Mouse (Mus musculus) mouse embryonic stem cell (cell line): ENCODE data around the gene Onecut3.

Source experiments
- in situ Hi-C, 2 experiments: fragments of 300-500 bp; cut with MboI; formaldehyde crosslinking; loops; 1 replicate in 1 of 2; 3 replicates in 1 of 2; pipeline ENCODE4 v1.14.3; 2019 to 2020; ENCODE audit warnings: low sequenced_read_pairs in 2 of 2, low pct_unique_long_range_greater_than_20kb in 1 of 2, mixed read lengths in 1 of 2; ENCODE audit not compliant: unreplicated experiment in 1 of 2

Gene Onecut3

DNA sequence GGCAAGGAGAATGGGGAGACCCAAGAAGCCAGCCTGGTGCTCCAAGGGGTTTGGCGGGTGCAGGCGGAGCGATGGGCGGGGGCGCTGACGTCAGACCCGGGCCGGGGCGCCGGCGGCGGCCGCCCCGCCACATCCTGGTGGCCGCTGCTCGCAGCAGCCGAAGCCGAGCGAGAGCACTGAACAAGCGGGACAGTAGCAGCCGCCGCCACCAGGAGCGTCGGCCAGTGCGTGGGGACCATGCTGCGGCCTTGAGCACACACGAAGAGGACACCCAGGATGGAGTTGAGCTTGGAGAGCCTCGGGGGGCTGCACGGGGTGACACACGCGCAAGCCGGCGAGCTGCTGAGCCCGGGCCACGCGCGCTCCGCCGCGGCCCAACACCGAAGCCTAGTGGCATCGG lies at the start of gene Onecut3:
Onecut3 (plus strand) TSS at position 104 of the 400 bp plus-strand sequence.
- in situ Hi-C loops = no loop called here

DNA sequence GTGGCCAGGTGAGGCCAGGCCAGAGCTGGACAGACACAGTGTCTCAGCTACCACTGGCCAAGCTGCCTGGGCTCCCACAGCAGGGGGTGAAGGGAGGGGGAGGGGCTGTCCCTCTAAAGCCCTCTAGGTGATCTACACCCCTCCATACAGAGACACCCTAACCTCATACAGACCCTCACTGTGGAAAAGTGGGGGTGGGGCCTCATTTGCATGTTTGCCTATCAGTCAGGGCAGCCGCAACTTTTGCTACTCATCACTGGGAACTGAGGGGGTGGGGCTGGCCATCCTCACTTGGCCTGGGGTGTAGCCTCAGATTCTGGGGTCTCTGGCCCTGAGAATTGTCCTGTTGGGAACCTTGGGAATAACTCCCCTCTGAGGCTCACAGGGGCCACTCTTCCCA lies 49.6 kb upstream of the Onecut3 start:
- in situ Hi-C loops = loop anchor here (5.0 to 10.0 kb wide), 3 partner anchors 62 to 242 kb away; no protein-coding TSS in a partner anchor

DNA sequence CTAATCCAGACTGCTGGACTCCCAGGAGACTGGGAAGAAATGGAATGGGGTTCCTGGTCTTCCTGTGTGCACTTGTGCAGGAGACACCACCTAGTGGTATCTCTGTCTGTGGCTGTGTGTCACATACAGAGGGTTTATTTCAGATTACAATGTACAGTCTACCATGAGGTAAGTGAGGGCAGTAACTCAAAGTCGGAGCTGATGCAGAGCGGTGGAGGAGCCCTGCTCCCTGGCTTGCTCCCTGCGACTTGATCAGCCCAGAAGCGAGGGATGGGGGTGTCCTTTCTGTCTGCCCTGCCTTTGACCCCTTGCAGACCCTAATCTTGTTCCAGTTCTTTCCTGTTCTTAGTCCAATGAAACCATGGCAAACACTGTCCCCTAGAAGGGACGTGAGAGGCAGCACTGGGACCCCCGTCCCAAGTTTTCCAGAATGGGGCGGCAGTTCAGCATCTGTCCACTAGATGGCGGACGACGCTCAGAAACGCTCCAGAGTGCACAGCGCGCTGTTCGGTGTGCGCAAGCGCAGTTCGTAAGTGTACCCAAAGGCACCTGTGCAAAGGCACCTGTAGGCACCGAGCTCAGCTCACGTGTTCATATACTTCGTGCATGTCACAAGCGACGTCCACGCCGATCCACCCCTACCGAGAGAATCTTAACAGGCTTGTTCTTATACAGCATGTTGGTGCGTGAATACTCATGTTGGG lies 48.6 kb upstream of the Onecut3 start:
- in situ Hi-C loops = loop anchor here (5.0 to 10.0 kb wide), 3 partner anchors 61 to 241 kb away; no protein-coding TSS in a partner anchor

GRCm38 (mm10) chr10:80450599-80450998 lies 44.0 kb upstream of the Onecut3 start:
- in situ Hi-C loops = no loop called here

DNA sequence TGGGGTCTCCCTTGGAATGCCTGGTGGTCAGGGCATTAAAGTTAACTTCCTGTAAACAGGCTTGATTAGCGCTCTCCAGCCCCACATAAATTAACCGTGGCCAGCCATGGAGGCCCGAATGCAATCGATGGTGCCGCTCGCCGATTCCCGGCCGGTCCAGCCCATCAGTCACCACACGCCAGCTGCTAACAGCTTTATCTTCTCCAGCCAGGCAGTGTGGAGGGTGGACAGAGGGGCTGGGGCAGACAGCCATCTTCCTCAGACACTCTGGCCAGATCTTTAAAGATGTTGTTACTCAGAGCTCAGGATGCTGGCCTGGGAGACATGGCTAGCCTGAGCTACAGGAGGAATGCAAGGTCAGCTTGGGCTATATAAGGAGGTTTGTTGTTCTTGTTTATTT lies 41.0 kb upstream of the Onecut3 start:
- in situ Hi-C loops = no loop called here

DNA sequence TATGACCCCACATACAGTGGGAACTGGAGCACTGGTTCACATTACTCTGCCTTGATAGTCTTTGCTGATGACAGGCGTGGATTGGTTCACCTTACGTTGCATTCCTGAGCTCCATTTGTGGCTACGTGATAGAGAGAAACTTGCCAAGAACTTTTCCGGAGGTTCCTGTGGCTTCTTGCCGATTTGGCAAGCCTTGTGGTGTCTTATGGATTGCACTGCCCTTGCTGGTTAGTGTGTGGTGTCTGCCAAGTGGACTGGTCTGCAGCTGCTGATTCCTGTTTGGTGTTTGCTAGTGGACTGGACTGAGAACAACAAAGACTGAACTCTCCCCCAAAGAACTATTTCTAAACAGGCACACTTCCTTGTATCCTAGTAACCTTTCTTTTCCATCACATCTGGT lies 39.9 kb upstream of the Onecut3 start:
- in situ Hi-C loops = no loop called here

DNA sequence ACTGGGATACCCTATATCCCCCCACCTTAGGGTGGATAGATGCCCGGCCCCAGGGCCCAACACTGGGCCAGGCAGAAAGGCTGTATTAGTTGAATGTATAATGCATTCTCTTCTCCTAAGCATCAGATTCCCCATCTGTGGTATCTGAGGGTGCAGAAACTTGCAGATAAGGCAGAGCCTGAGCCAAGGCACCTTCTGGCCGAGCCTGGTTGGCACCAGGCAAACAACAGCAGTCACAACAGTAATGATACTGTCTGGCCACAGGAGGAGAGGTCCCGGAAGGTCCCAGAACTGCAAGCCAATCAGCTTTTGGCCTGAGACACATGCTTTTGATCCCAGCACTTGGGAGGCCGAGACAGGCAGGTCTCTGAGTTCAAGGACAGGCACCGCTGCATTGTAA lies 38.9 kb upstream of the Onecut3 start:
- in situ Hi-C loops = no loop called here

DNA sequence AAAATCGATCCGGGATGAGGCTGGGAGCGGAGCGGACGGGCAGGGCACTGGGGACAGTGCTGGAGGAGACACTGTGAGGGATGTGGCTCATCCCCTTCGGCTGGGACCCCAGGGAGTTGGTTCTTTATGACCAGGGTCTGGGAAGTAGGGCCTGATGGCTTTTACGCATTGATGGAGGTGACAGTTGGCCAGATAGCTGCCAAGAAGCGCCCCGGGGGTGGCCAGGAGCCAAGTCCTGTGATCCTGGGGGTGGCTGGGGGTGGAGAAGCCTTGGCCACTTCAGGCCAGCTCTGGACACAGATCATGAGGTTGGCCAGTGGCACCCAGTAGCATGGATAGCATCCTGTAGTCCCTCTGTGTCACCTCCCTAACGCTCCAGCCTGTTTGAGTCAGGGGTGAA lies 35.4 kb upstream of the Onecut3 start:
- in situ Hi-C loops = no loop called here

DNA sequence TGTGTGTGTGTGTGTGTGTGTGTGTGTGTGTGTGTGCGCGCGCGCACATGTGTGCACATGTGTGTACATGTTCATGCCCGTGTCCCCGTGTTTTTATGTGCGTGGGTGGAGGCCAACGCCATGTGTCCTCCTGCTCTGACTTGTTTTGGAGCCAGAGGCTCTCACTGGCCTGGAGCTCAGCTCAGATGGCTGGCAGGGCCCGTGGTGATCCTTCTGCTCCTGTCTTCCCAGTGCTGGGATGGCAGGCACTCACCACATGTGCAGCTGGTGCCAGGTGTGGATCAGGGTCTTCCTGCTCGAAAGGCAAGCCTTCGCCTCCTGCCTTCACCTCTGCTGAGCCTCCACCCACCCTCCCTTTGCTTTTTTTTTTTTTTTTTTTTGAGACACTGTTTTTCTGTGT lies 35.0 kb upstream of the Onecut3 start:
- in situ Hi-C loops = no loop called here

DNA sequence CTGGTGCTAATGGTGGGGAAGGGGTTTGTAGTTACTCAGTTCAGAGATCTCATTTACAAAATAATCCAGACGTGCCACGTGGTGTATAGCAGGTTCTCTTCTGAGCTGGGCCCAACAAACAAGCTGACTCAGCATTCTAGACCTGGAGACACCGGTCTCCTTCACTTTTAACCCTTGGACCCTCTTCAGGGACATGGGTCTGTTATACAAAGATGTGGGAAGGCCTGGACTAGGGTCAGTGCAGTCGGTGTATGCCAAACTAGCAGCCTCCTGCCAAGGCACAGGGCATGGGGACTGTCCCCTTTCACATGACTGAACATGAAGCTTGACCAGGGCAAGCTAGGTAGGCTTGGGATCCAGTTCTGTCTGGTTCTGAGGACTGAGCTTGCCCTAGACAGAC lies 34.3 kb upstream of the Onecut3 start:
- in situ Hi-C loops = no loop called here

DNA sequence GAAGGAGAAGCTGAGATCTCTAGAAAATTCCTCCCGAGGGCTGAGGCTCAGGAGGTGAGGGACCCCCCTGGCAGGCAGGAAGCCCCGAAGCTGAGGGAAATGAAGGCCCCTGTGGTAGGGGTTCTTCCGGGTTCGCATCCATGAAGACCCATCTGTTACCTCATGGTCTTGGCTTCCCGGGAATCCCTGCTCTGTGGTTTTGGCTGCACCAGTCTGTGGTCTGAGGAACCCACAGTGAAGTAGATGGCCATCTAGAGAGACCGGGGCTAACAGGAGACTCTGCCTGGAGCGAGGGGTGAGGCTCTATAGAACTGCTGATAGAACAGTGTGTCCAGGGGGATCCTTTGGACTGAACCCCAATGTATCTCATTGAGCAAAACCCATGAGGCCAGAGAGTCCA lies 33.3 kb upstream of the Onecut3 start:
- in situ Hi-C loops = no loop called here

DNA sequence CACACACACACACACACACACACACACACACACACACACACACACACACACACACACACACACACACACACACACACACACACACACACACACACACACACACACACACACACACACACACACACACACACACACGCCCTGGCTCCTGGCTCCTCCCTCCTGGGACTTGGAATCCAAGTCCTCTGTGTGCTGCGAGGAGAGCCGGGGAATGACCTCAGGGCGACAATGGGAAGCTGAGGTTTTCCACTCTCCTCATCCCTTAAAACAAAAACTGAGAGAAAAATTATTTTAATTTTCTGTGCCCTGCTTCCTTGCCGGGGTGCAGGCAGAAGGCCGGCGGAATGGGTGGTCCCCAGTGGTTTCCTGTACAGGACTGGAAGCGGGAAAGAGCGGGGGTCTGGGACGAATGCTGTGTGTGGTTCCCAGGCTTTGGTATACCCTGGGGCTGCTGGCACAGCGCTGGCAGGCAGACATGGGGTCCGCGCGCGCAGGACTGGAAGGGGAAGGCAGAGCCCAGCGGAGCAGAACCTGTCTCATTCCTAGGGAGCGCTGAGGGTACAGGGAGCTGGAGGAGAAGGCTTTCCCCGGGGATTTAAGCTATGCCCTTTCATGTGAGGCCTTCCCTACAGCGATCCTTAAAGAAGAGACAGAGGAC lies 30.1 kb upstream of the Onecut3 start:
- in situ Hi-C loops = no loop called here

GRCm38 (mm10) chr10:80465066-80465465 lies 29.6 kb upstream of the Onecut3 start:
- in situ Hi-C loops = no loop called here

DNA sequence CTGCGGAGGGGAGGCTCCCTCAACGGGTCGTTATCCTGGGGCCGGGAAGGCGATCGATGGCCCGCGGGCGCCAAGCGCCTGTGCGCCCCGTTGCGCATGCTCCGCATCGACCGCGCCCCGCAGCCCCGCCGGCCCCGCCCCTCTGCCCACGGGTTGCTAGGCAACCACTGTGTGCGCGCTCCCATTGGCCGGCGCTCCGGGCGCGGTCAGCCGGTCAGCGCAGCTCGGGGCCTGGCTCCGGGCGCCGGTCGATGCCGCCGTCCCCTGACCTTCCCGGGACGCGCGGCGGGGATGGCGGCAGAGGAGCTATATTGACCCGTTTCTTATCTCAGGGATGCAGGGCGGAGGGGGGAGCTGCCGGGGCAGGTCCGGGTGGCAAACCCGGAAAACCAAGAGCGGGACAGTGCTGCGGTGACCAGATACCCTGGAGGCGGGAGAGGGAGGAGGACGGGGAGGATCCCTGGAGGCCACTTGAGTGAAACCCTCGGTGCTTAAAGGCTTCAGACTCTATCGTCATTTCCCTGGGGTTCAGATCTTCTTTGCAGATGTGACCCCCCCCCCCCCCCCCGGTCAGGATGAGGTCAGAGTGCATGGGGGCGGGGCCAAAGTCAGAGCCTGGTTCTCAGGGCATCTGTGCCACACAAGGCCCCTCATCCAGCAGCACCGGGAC lies 19.2 kb upstream of the Onecut3 start:
- in situ Hi-C loops = no loop called here

DNA sequence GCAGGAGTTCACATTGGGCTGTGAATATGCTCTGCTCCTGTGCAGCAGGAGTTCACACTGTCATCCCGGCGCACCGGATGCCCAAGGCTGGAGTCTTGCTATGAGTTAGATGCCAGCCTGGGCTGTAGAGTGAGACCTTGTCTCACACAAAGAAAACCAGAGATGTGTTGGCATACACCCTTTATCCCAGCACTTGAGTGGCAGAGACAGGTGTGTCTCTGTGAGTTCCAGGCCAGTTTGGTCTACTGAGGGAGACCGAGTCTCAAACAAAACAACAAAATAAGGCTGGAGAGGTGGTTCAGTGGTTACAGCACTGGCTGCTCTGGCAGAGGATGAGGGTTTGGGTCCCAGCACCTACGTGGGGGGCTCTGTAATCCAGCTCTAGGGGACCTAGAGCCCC lies 16.1 kb upstream of the Onecut3 start:
- in situ Hi-C loops = no loop called here

DNA sequence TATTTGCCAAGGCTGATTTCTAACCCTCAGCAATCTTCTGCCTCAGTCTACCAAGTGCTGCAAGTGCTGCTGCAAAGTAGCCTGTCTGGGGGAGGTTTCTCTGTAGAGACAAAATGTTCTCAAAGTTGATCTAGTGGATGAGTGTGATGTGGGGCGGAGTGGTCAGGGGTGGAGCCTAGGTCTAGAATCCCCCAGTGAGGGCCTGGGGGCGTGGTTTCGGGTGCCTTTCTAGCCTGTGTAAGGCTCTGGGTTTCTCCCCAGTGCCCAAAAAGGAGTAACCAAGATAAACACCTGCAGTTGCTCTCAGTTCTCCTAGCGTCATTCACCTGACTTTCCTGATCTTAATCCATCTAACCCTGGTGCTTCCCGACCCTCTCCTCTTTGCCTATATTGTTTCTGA lies 13.6 kb upstream of the Onecut3 start:
- in situ Hi-C loops = no loop called here

GRCm38 (mm10) chr10:80486862-80487379 lies 7.7 kb upstream of the Onecut3 start:
- in situ Hi-C loops = no loop called here

- in situ Hi-C loops = no loop called here
Observed at GRCm38 (mm10) chr10:80490051-80490450, 4.6 kb upstream of the Onecut3 start.

DNA sequence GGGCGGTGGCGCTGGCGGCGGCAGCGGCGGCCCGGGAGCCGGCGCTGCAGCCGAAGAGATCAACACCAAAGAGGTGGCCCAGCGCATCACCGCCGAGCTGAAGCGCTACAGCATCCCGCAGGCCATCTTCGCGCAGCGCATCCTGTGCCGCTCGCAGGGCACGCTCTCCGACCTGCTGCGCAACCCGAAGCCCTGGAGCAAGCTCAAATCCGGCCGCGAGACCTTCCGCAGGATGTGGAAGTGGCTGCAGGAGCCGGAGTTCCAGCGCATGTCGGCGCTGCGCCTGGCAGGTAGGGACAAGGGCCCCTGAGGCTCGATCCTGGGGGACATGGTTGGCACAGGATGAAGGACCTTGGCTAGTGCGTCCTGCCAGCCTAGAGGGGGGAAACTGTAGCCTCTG lies 1.3 kb downstream of the Onecut3 start:
- in situ Hi-C loops = no loop called here
